Mouse (Mus musculus): ENCODE data around the gene Slco4c1.
A peak's percentile ranks its signal among the peaks of the same experiment; 100 is the strongest.

Gene Slco4c1

DNA sequence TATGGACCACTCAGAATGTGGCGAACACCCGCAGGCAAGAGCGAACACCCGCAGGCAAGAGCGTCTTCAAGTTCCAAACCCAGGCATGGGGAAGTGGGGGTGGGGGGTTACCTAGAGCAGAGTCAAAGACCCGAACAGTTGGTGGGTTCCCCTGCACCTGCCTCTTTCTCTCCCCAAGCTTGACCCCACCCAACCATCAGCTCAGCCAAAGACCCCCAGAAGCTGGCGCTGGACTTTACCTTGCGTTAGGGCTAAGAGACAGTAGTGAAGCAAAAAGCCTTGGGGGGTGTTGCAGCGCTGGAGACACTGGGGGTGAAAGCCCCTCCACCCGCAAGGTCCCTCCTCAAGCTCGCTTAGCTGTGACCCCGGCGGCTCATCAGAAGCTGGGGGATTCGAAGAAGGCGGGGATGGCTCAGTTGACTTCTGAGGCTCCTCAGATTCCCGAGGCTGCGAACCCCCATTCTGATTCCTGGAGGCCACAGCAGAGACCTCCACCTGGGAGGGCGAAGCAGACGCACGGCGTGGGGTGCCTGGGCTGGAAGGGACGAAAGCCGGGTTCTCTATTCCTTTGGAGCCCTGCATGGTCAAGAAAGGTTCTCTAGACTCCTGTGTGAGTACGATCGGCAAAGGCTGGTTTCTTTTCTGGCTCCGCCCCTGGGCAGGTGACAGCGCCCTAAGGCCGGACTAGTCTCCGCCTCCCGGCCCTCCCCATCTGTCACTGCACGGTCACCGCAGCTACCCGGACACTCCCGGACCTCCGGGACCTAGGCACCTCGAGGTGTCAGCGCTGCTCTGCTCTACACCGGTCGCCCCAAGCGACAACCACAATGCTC is at the start of gene Slco4c1:
TSS of gene Slco4c1 (minus strand) at position 644 of the 833 bp plus-strand sequence.
- DNase-seq (ENCODE audit: low spot score), result peak; percentile 12

DNA sequence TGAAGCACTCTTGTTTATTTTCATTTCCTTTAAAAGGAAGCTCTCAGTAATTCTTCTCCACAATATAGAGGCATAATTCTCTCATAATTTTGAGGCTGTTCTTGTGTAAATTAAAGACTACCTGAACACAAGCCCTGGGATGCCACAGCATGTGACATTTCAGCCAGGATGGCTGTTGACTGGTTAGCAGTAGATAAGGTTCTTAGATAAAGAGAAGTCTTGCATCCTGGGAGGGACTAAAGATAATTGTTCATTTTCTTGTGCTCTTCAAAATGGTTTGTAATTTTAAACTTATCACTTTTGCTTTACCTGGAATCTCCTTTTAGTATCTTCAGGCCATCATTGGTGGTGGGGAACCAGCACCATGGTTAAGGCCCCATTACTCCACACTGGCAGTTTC is 45.4 kb upstream of the Slco4c1 start:
- no peak for DNase-seq (ENCODE audit: low spot score)

DNA sequence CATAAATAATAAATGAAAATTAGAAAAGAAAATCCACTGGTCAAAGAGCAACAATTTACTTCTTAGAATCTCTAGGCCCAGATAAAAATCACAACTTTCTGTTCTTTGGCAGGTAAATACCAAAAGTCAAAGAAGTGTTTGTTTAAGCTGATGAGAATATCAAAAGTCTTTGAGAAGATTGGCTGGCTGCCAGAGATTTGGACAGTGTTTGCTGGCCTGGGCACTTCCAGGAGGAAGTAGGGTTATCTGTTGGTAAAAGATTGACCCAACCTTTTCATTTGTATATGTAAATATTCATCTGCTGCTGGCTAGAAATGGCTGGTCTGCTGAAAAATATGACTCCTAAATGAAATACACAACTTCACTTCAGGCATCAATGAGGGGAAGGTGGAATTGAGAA is 11.8 kb upstream of the Slco4c1 start:
- DNase-seq (ENCODE audit: low spot score), result no peak

DNA sequence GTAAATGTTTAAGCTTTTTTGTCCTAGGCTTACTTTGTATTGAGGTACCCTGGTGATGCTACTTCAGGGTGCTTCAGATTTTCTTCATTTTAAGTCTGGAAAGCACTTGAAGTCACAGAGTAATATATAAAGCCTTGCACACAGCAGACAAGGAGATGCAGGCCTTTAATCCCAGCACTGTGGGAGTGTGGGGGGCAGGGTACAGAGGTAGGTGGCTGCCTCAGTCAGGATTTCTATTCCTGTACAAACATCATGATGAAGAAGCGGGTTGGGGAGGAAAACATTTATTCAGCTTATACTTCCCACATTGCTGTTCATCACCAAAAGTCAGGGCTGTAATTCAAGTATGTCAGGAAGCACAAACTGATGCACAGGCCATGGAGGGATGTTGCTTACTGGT is 6.6 kb upstream of the Slco4c1 start:
- no peak for DNase-seq (ENCODE audit: low spot score)

DNA sequence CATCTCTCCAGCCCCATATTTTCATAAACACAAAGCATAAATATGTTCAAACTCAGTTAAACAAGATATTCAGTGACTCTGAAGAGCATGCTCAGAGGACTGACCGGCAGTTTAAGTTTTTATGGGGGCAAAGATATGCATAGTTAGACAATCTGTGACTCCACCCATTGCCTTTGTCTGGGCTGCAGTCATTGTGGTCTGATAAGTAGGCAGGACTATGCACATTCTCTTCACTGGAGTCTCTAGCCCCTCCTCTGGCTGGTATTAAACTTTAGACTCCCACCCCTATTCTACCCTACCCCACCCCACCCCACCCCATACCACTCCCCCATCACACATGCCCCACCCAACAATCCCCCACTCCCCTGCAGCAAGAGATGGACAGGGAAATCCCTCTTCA is 4.1 kb upstream of the Slco4c1 start:
- DNase-seq (ENCODE audit: low spot score), result no peak

DNA sequence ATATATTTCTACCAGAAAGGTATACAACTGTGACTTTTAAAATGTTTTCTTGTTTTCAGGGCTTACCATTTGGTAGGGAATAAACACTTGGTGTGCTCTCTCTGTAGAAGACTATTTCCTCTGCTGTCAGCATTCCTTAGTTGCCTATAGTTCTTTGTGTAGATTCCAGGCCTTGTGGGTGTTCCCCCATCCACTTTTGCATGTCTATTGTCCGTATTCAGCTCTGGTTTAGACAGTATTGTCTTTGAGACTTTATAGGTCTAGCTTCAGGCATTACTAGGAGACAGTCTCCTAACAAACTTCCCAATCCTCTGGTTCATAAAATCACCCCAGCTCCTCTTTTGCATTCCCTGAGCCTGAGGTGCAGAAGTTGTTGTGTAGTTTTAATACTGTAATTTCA is 2.7 kb upstream of the Slco4c1 start:
- DNase-seq (ENCODE audit: low spot score), result no peak

DNA sequence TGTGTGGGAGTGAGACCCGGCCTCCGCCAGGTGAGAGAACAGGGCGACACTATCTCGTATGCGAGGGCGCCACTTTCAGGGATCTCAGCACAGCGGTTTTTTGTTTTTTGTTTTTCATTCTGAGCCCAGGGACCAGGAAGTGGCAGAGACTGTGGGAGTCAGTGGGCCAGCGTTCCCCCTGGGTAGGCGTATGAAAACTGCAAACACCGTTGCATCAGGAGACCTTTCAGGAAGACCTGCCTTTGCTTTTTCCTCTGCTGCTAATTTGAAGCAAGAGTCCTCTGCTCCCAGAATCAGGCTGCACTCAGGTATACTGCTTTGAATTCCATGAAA is 356 bp upstream of the Slco4c1 start:
- DNase-seq (ENCODE audit: low spot score), result no peak

DNA sequence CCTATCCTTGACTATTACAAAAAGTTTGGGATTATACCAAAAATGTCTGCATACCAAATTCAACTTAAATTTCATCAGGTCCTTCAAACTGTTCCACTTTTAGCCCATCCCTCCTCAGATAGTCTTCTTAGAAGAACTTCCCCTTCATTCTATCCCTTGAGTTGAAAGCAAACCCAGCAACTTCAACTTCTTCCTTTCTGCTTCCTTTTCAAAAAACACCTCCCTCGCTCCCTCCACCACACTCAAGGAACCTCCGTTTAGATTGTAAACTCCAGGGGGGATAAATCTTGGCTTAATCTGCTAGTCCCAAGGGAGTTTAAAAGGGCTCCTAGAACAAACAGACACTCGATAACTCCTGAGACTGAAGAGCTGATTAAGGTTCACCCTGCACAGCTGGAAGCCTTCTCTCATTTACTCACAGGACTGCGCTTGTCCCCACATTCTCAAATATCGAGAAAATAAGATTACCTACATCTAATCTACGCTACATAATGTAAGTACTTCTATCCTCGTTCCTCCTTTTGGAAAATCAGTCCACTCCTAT is 1.1 kb downstream of the Slco4c1 start:
- DNase-seq (ENCODE audit: low spot score), result no peak

DNA sequence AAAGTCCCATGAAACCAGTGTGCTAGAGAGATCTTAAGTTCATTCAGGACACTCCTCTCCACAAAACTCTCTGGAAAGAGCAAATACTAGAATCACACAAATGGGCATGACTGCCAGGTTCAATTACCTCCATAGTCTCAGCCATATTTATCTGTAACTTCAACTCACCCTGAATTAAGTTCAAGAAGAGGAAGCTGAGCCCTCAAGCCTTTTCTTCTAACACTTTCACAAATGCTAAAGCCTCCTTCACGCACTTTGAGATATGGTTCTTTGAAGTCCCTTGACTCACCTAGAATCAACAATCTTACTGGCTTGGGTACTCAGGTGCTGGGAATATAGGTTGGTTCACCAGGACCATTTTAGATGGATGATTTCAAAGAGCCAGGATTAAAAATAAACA is 3.2 kb downstream of the Slco4c1 start:
- no peak for DNase-seq (ENCODE audit: low spot score)

DNA sequence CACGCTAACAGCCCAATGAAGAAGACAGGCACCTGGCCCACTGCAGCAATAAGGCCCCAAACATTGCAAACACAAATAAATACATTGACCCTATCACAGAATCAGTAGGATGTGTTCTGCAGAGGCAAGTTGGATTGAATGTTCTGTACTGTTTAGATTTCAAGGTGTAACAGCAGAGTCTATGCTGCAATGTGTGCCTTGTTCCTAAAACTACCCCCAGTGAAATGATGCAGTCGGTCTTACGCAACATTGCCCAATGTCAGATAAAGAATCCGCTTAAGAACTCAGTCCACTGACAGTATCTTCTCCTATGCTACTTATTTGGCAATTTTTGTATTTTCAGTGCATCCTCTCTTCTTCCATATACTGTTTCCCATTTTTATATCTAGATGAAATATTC is 6.0 kb downstream of the Slco4c1 start:
- no peak for DNase-seq (ENCODE audit: low spot score)

DNA sequence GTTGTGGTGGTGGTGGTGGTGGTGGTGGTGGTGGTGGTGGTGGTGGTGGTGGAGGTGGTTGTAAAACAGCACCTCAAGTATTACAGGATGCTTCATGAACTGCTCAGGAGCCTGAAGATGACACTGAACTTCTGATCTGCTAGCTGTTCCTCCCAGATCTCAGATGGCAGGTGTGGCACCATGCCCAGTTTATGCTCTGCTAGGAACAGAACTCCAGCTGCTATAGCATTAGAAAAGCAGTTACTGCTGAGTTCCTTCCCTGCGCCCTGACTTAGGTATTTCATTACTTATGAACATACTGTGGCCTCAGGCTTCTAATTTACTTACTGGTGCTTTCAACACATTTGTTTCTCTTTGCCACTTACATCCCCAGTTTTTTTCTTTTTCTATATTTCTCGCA is 7.9 kb downstream of the Slco4c1 start:
- no peak for DNase-seq (ENCODE audit: low spot score)

DNA sequence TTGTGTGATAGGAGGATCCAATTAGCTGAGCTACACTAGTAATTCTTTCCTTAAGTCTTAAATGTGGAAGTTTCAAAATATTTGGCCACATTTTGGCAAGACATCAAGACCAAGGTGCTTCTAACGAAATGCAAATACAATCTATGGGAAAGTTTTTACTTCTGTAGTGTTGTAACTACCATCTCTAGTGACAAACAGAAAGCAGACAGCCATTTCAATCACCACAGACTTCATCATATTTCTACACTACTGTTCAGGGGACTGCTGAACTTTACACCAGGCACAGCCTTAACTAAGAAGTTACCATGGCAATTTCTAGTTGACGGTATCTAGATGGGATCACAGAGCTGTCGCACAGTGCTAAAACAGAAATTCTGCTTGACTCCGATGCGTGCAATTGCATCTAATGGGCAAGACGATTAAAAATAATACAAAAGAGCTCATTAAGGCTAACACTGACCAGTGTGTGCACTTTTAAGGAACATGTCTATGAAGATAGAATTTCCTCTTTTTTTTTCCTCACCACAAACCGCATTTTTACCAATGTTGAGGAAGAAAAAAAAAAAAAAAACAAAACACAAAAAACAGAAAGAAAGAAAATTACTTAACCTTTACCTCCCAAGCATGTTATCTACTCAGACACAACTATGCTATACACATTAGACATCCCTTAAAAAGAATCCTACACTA is 11.8 kb downstream of the Slco4c1 start:
- DNase-seq (ENCODE audit: low spot score), result no peak

DNA sequence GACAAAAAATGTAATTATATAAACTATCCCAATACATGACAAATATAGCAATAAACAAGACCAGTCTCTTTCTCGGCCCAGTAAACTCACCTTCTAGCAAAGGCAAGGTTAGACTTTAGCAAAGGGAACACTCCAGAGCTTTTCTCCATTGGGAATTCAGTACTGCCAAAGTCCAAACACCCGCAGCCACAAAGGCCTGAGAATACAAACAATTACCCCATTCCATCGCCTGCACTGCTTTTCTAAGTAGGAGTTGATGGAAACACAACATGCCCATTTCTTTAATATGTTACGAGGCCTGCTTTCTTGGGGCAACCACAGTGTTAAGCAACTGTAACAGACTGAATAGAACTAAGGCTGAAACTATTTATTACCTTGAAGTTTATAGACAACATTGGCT is 18.4 kb downstream of the Slco4c1 start:
- no peak for DNase-seq (ENCODE audit: low spot score)

DNA sequence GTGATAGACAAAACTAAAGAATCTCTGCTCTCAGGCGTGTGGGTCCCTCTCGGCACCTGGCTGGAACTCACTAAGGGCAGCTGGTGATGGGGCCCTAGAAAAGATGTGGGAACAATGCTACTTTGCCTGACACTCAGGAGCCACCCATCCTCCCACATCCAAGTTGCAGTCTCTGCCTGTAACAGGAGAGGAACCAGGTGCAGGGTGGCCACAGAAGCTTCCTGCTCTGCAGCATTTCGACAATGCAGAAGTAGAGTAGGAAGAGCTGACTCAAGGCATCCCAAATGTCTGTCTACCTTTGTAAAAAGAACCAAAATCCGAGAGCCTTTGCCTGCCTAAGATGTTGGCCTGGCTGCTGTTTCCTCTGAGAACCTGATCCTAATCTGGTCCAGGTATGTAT is 22.9 kb downstream of the Slco4c1 start:
- no peak for DNase-seq (ENCODE audit: low spot score)

DNA sequence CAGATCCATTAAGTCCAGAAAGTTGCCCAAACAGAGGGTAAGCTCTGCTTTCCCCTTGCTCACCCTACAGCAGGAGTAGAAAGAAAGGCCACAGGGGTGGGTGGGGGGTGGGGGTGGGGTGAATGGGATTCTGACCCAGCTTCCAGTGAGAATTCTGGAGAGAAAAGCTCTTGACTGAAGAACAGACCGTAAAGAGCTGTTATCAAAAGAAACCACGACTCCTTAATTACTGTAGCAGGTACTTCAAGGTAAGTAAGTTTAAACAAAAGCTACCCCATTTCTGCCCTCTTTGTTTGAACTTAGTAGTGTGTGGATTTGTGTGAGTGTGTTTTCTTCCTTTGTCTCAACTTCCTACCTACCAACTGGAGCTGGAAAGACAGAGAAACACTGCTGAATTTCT is 23.4 kb downstream of the Slco4c1 start:
- no peak for DNase-seq (ENCODE audit: low spot score)

DNA sequence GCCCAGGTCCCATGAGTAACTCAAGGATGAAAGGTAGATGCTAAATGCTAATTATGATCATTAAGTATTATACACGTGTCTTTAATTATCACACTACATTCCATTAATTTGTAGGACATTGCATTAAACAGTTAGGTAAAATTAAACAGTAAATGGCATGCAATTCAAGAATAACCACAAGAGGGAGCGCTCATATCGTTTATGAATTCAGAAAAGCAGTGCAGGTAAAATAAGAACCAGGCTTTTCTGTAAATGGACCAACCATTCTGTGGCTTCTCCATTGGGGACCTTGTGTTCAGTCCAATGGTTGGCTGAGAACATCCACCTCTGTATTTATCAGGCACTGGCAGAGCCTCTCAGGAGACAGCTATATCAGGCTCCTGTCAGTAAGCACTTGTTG is 25.2 kb downstream of the Slco4c1 start:
- peak; percentile 14 for DNase-seq (ENCODE audit: low spot score)

DNA sequence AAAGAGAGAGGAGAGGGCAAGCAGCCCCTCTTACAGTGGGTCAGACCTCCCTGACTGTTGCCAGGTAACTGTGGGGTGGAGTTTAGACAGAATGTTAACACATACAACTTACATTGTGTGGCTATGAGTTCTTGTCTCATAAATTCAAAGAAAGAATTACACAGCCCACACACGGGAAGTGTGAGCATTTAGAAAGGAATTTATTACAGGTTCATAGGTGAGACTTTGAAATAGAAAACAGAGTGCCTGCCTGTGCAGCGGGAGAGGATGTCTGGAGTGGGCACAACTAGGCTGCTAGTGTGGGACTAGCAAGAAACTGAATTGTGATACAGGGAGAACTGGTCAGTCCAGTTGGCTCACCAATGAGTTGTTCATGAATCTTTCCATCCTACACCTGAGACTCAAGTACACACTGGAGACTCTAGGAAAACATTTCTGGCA is 66.7 kb downstream of the Slco4c1 start:
- DNase-seq (ENCODE audit: low spot score), result no peak

DNA sequence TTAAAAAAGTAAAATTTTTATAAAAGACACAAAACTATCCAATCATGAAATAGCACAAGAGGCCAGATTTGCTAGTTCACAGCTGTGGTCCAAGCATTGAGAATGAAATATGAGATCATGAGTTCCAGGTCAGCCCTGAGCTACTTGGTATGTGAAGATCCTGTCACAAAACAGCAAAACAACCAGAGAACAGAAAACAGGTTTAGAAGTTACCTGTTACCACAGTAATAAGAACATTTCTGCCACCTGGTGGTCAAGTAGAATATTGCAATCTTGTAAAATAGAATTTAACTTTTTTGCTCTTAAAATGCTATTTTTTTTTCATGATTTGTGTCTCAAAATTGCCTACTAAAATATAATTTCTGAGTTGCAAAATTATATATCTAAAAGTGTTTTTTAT is 70.4 kb downstream of the Slco4c1 start:
- peak; percentile 45 for DNase-seq (ENCODE audit: low spot score)

DNA sequence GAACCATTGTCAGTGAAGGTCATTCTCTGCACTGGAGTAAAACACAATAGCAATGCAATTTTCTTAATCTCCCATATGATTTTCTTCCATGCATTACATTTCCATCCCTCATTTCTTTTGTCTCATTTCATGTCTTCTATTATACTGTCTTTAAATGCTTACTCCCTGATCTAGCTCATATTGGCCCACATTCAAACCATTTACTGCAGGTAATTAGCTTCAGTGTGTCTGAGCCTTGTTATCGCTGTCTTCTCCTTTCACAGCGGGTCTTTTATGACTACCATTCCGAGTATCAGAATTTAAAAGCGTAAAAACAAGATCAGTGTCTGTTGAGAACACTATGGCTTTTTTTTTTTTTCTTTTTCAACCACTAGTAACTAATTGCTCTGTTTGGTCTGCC is 77.3 kb downstream of the Slco4c1 start:
- DNase-seq (ENCODE audit: low spot score), result no peak

DNA sequence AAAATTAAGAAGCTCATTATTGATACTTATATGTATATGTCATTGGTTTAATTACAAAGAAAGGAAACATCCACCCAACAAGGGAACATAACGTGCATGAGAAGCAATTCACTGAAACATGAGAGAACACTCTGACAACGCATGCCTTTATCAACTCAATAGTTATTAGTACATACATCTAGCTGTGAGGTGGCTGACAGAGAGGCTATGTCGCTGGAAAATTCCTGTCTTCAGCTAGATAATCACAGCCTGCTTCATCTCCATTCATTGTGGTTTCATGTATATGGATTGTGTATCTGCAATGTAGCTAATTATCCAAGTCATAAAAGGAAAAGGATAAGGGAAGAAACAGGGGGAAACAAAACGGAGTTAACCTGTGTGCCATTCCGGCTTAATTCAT is 77.7 kb downstream of the Slco4c1 start:
- DNase-seq (ENCODE audit: low spot score), result no peak

DNA sequence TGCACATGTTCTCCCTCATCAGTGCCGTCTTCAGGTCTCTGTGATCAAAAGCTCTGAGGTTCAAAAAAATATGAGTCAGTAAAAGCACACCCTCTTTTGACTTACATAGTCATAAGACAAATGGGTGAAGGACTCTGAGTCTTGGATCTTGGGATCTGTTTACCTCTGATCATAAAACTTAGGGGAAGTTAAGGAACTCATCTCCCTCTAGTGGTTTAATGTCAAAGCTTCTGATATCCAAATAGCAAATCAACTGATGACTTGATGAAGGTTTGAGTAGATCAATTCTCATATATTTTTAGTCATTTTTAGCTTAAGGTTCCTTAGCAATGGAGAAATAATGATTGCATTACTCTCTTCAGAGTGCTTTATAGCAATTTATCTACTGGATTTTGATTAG is 82.7 kb downstream of the Slco4c1 start:
- DNase-seq (ENCODE audit: low spot score), result no peak

DNA sequence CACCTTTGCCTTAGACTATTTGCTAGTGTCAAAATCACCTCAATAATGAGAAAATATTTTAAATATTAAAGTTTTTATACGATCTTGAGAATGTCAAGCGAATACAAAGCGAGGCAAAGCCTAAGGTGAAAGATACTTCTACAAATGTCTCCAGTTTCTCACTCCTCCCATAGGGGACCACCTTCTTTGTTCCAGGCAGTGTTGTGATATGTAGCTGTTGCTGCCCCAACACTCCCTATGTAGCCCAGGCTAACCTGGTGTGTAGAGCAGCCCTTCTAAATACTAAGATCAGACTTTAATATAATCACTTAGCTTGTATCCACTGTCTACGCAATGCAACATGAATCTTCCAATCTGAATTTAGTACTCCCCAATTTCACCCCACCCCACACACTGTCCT is 97.8 kb downstream of the Slco4c1 start:
- DNase-seq (ENCODE audit: low spot score), result no peak

DNA sequence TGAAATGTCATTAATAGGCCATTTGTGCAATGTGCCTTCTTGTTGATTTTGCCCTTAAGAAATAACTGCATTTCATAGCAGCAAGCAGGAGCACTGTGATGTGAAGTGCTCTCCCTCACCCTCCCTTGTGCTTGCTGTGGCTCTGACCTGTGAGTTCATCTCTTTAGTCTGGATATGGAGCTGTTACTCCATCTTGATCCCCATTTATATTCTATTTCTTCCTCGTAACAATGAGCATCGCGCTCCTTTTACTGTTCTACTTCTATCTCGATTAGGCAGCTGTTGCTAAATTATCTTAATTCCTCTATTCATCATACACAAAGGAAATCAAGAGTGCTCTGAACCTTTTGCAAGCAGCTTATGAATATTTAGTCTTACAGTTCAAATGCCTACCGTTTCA is 98.3 kb downstream of the Slco4c1 start:
- DNase-seq (ENCODE audit: low spot score), result no peak

DNA sequence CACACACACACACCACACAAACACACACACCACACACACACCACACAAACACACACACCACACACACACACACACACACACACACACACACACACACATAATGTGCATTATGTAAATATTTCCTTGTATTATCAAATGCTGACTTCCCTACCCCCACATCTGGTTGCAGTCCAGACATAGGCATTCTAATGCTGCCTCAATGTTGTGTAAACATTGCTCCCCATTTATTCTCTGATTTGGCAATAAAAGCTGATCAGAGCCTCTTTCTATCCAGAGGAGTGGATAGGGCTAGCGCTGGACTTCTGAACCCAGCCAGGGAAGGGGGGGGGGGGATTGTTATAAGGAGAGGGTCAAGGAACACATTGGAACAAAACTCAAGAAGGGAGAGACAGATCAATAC is 101.7 kb downstream of the Slco4c1 start:
- no peak for DNase-seq (ENCODE audit: low spot score)

All from embryo, embryonic 10 days (tissue).